Mouse (Mus musculus): ENCODE measurements around the gene Cbx4. TPM values are rescaled to one million over a fixed set of nuclear protein-coding genes. Genes with fewer than 3 reads are reported as not detected.

Cbx4 gene
- polyA plus RNA-seq, 2 experiments from 2014 or later, result 2.0 to 2.4 TPM

DNA sequence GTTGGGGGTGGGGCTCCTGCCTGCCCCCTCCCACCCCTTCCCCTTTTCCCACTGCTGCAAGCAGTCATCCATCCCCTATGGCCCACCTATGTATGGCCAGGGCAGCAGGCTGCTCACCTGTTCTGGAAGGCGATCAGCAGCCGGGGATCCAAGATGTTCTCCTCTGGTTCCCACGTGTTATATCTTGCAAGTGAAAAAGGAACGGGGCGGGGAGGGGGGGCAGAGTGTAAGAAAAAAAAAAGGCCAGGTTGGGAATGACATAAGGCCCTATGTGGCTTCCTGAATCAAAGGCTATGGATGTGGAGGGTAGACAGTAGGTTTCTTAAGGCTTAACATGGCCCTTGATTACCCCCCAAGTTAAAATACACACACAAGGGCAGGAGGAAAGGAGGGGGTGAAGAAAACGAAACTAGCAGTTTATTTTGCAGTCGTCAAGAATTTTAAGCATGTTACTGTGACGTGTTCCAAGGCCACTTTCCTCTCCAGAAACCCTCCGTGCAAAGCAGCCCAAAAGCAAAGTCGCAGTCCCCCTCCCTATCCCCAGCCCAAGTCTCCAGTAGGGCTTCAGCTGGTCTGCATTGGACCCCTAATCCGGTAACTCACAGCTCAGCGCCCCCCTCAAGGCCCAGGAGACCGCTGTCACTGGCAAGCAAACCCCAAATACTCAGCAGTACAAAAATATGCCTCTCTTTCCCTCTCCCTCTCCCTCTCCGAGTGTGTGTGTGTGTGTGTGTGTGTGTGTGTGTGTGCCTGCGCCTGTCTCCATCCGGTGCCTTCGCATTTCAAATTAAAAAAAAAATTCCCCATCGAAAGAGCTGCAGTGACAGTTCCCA, 1.4 kb downstream of the Cbx4 start:
- ATAC-seq, result no peak

DNA sequence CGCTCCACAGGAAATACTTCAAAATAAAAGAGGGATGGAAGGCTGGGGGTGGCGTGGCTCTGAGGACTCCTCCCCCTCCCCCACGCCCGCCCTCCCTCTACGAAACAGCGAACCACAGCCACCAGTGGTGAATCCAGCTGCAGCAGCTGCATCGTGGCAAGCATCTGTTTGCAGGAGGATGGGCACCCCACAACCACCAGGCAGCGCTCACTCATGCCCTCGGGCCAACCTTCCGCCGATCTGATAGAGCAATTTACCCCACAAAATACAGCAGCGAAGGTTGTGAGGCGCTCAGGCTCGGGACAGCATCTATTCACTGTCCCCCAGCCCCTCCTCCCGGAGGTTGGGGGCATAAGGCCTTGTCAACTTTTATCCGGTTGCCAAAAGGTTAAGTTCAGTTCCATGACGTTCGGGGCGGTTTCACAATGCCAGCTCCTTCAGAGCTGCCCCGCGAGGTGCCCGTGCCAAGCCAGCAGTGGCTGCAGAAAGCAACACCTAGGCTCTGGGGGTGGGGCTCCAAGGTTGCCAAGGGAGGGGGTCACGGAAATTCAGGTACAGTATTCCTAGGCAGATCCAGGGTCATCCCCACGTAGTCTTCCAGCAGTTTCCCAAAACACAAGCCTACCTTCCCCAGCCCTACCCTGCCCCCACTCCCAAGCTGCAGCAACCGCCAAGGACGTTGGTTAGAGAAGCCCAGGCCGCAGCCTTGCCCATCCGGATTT, 2.1 kb downstream of the Cbx4 start:
- peak; percentile 26 for ATAC-seq

GRCm38 (mm10) chr11:119082638-119083599, 3.1 kb downstream of the Cbx4 start:
- no peak for ATAC-seq

DNA sequence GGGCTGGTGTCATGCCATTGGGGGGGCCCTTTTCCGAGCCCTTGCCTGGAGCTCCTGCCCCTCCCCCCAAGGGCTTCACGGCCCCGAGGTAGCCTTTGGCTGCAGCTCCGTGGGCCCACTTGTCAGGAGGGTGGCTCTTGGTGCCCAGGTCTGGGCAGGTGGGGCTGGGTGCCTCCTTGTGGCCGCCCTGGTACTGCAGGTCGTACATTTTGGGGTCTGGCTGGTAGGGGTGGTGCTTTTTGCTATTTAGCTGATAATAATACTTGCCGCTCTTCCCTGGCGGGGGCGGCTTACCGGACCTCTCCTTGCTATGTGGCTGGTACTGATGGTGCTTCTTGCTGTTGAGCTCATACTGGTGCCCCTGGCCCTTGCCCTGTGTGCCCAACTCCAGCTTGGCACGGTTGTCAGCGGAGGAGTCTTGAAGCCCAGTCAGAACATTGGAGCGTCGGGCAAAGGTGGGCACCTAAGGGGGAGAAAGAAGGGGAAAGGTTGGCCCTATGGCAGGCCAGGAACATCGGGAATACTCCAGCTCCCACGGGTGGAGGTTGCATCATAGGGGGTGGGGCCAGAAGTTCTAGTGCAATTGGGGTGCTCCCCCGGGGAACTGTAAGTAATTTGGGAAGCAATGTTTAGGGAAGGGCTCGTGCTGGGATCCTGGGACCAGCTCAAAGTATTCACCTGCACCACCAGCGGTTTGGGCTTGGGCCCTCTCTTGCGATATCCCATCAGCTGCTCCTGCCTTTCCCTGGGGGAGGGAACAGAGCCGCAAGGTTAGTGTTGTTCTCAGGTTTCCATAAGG, 4.0 kb downstream of the Cbx4 start:
- ATAC-seq, result no peak

- ATAC-seq, result no peak
Measured at GRCm38 (mm10) chr11:119081148-119081838, 4.7 kb downstream of the Cbx4 start.

- ATAC-seq, result no peak
Measured at GRCm38 (mm10) chr11:119080461-119081147, 5.4 kb downstream of the Cbx4 start.

- ATAC-seq, result no peak
Measured at GRCm38 (mm10) chr11:119079445-119079837, 6.6 kb downstream of the Cbx4 start.

- no peak for ATAC-seq
Measured at GRCm38 (mm10) chr11:119078691-119079444, 7.2 kb downstream of the Cbx4 start.

DNA sequence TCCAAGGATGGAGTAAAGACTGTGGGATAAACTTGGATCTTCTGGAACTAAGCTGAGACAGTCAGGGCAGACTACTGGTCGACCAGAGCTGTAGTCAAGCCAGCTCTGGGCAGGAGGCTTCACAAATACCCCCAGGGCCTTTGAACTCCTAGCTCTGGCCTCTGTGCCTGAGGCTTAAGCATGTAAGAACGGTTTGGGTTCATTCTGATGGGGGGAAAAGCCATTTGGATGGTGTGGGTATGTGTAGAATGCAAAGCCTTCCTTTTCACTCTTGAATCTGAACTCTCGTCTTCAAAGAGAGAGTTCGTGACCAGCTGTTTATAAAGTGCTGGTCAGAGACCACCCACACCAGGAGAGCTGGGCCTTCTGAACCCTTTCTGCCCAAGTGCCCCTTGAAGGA, 8.3 kb downstream of the Cbx4 start:
- no peak for ATAC-seq

DNA sequence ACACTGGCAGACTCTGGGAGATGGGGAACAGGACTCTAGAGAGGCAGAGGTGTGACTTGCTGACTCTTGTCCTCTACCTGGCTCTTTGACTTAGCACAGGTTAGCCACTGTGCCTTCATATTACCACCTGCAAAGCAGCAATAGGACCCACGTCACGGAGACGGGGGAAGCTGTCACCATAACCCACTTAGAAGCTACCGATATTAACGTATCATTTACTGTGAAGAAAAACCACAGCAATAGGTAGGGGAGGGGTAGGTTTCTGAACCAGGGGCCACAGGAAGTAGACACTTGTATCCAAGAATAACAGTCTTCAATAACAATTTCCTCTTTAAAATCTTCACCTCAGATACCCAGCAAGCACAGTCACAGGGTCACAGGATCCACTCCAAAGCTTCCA, 10.2 kb downstream of the Cbx4 start:
- ATAC-seq, result peak; percentile 91

DNA sequence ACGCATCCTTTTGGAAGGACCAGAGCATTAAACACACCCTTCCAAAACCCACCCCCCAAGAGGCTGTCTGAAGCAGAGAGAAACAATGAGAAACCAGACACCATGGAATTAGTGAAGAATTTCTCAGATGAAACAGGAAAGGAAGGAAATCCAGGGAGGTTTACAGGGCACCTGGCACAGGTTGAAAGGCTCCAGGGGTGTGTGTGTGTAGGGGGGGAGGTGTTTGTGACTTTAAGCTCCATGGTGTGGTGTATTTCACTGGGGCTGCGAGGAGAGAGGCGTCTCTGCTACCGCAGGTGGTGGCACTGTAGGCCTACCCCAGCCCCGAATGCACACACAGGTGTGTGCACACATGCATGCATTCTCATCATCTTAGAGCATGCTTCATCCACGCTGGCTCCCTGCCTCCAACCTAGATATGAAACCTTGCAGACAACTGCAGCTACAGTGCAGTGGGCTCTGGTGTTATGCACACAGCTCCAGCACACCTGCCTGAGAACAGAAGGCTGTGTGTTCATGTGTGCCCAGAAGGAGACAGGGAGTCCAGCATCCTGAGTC, 12.1 kb downstream of the Cbx4 start:
- ATAC-seq, result no peak

- no peak for ATAC-seq
Measured at GRCm38 (mm10) chr11:119072986-119073385, 13.0 kb downstream of the Cbx4 start.

DNA sequence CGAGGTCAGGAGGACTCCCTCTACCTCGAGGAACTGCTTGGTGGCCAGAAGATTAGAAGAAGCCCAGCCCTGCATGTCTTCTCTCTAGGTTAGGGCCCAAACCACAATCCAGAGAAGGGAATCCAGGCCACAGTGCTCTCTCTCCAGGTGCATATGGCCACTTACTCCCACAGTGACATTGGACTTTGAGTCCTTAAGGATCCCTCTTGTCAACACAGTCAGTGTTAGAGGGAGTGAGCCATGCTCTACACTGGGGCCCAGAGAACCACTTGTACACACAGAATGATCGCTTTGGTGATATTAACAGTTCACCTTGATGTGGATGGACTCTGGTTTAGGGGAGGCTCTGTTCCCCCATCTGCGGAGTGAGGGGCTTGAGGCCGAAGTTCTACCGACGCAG, 13.8 kb downstream of the Cbx4 start:
- ATAC-seq, result no peak

DNA sequence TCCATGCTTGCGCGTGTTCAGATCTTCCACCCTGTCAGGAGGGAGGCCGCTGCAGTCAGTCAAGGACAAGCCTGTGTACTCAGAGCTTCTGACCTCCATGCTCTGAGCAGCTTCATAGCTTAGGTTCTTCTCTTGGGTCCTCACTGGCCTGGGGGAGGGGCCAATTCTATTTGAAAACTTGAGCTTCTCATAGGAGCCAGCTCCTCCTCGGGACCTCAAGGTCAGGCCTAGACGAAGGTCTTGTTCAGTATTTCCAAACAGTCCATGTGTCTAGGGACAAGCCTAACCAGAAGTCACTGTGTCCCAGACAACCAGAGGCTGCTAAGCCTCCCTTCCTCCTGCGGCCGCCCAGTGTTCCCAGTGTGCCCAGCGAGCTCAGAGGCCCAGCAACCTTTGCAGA, 19.2 kb downstream of the Cbx4 start:
- ATAC-seq, result no peak

DNA sequence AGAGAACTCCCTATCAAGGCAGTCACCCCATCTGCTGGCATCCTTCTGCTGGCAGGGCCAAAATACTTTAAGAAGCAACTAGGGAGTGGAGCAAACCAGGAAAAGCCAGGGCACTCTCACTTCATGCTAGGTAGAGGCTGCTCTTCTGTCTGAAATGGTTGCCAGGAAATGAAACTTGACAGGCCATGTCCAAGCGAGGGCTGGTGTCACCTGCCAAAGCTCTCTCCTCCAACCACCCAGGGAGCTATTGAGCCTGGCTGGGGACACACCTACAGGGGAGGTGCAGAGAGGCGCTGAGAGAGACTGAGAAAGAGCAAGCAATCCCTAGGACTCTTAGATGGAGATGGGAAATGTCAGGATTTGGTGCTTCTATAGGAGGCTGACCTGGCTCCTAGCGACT, 26.8 kb downstream of the Cbx4 start:
- no peak for ATAC-seq

DNA sequence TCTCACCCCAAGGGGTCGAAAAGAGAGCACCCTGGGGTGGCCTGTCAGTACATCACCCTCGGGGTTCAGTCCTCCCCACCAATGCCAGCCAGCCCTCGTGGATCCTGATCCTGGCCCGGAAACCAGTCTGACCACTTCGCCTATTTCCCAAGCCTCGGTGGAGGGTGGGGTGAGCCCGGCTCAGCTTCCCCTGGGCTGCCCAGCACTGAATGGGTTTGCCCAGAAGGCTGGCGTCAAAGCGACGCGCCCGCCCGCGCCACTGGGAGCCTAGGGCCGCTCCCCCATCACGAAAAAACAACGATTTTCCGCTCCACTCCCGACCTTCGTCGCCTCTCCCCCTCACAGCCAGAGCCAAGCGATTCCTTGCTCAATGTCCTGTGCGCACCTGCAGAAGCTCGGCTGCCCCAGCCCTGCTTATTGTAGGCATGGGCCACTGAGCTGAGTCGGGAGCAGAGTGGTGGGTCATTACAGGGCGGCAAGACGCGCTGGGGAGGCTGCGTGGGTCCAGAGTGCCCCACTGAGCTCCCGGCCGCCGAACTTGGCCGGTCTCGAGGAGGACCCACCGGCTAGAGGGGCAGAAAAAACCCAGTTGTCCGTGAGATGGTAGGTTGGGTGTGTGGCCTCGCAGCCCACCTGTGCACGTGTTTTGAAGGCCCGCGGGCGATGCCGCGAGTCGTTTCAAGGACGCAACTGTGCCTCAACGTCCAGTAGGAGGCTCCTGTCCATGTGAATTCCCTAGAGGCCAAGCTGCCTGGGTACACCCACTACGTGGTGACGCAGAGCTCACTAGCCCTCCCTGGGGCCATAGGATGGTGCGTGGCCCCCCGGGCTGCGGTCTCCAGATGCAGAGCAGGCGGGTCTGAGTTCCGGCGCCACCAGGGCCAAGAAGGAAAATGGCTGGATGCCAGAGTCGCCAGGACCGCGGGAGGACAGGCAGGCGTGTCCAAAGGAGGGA, 27.7 kb downstream of the Cbx4 start:
- no peak for ATAC-seq

- ATAC-seq, result no peak
Measured at GRCm38 (mm10) chr11:119057291-119057690, 28.7 kb downstream of the Cbx4 start.
